Comparison of ENCODE assay signal across 21 mouse cellular contexts in genomic region chr5:103554769-103555168, GRCm38 (mm10).
DNase-seq lines count a peak whose midpoint lies in the region; ATAC-seq lines count a peak whose summit lies in the region.
"Had no signal": no experiment of that assay in that cellular context is flagged by ENCODE, and none has a peak within 500 bp of the region (broad histone marks: within the 10 kb centered on the region; RNA-seq: fewer than 3 reads in every experiment).

No protein-coding gene starts in this region.

- H3K4me2 ChIP-seq in heart, embryonic 12.5 days = no peak overlapping the region
- H3K4me2 ChIP-seq: forebrain, embryonic 13.5 days; hindbrain, embryonic 13.5 days had no signal

- peaks cover 63% of the 10 kb centered on the region for H3K36me3 ChIP-seq in heart, embryonic 12.5 days

- 87% methylated on average over 16 of the region's 16 CpGs for WGBS in heart, embryonic 12.5 days

- H3K27me3 ChIP-seq in heart, embryonic 12.5 days (replicated peaks) = no peaks in the 10 kb centered on the region
- H3K27me3 ChIP-seq: forebrain, embryonic 13.5 days; hindbrain, embryonic 13.5 days had no signal

- H3K4me1 ChIP-seq in heart, embryonic 12.5 days (replicated peaks) = no peaks in the 10 kb centered on the region
- H3K4me1 ChIP-seq: forebrain, embryonic 10.5 days; forebrain, embryonic 13.5 days; hindbrain, embryonic 13.5 days had no signal

- H3K9me3 ChIP-seq in heart, embryonic 12.5 days (replicated peaks) = no peaks in the 10 kb centered on the region
- H3K9me3 ChIP-seq: forebrain, embryonic 10.5 days; forebrain, embryonic 13.5 days; hindbrain, embryonic 13.5 days had no signal

- no peak overlapping the region for H3K4me3 ChIP-seq in heart, embryonic 12.5 days
- H3K4me3 ChIP-seq: forebrain, embryonic 10.5 days; forebrain, embryonic 13.5 days; hindbrain, embryonic 13.5 days had no signal

- no peak overlapping the region for H3K9ac ChIP-seq in heart, embryonic 12.5 days
- H3K9ac ChIP-seq: forebrain, embryonic 13.5 days; hindbrain, embryonic 13.5 days had no signal

- ATAC-seq in heart, embryonic 12.5 days (ENCODE audit: insufficient number of reproducible peaks, low FRiP score) = no peak
- ATAC-seq: activated CD4-positive, CD25-positive, alpha-beta regulatory T cell, adult 4 months; forebrain, embryonic 13.5 days; forebrain, embryonic 16.5 days; hindbrain, embryonic 16.5 days; inflammation-experienced regulatory T-cells, adult 6 months; intestine, embryonic 16.5 days had no signal

- peak; percentile 12 for DNase-seq in adrenal gland, adult 2 months
- DNase-seq in adrenal gland, postnatal 4 days (ENCODE audit: low spot score in 2 of 2) = no peak
- peak; percentile 52 to 53 for DNase-seq in cerebellum, postnatal 14 days
- DNase-seq in cerebellum, postnatal 4 days (ENCODE audit: low spot score in 2 of 2) = no peak
- peak; percentile 16 to 22 for DNase-seq in heart, adult 18-20 months
- DNase-seq: adrenal gland, postnatal 14 days; cerebellum, adult 8-10 months; cerebellum, postnatal 36 days; gastrocnemius, postnatal 10 days; gastrocnemius, postnatal 36 days; kidney, adult 18-20 months; kidney, adult 9 months had no signal

- H3K27ac ChIP-seq in heart, embryonic 12.5 days (ENCODE audit: poor library complexity, severe bottlenecking) = no peak overlapping the region
- H3K27ac ChIP-seq: forebrain, embryonic 10.5 days; forebrain, embryonic 13.5 days; hindbrain, embryonic 13.5 days had no signal

Comparison
In these comparisons a context has a peak if more than half of its experiments do, and no peak if none do; other contexts are left out.
1. DNase-seq: peak in adrenal gland, adult 2 months (single experiment), cerebellum, postnatal 14 days (2 of 2) and heart, adult 18-20 months (2 of 2); none in adrenal gland, postnatal 4 days (0 of 2) and cerebellum, postnatal 4 days (0 of 2).